Mouse (Mus musculus): ENCODE data around the gene Gtse1. TPM values are rescaled to one million over a fixed set of nuclear protein-coding genes. Genes with fewer than 3 reads are reported as not detected.

Gtse1 gene
- polyA plus RNA-seq, 1 experiment from 2014 or later: 22.4 TPM

Other genes with a start within 250 kb of the Gtse1 start
- 3.6 and 5.0 TPM in 2 replicates for gene Ppara, start 124.8 kb upstream of the Gtse1 start, polyA plus RNA-seq (2015; fragmentation: Nextera tagmentation; extraction: Ambion mirVana)
- gene Cdpf1, start 48.0 kb upstream of the Gtse1 start, polyA plus RNA-seq (2015; fragmentation: Nextera tagmentation; extraction: Ambion mirVana): 32.8 and 35.1 TPM in 2 replicates
- 0.29 and 0.31 TPM in 2 replicates for gene Pkdrej, start 38.0 kb upstream of the Gtse1 start, polyA plus RNA-seq (2015; fragmentation: Nextera tagmentation; extraction: Ambion mirVana)
- 6.8 and 8.8 TPM in 2 replicates for gene Ttc38, start 27.4 kb upstream of the Gtse1 start, polyA plus RNA-seq (2015; fragmentation: Nextera tagmentation; extraction: Ambion mirVana)
- gene Trmu, start 19.6 kb downstream of the Gtse1 start, polyA plus RNA-seq (2015; fragmentation: Nextera tagmentation; extraction: Ambion mirVana): 45.6 and 51.4 TPM in 2 replicates
- gene Celsr1, start 174.0 kb downstream of the Gtse1 start, polyA plus RNA-seq (2015; fragmentation: Nextera tagmentation; extraction: Ambion mirVana): 4.2 and 5.1 TPM in 2 replicates
- 17.8 and 18.9 TPM in 2 replicates for gene Gramd4, start 197.9 kb downstream of the Gtse1 start, polyA plus RNA-seq (2015; fragmentation: Nextera tagmentation; extraction: Ambion mirVana)